Comparison of ENCODE assay signal across 8 mouse cellular contexts in genomic region chr7:80680218-80680847, GRCm38 (mm10). TPM values are rescaled to one million over a fixed set of nuclear protein-coding genes. Genes with fewer than 3 reads are reported as not detected.
DNase-seq lines count a peak whose midpoint lies in the region; ATAC-seq and TF ChIP-seq lines count a peak whose summit lies in the region.

No protein-coding gene starts in this region.

- peak overlapping the region; percentile 2 for H3K9ac ChIP-seq in heart, embryonic 14.5 days (ENCODE audit: low read length)

- peak overlapping the region; percentile 34 for H3K4me2 ChIP-seq in heart, embryonic 14.5 days (ENCODE audit: low read length)

- H3K9me3 ChIP-seq in heart, embryonic 14.5 days (ENCODE audit: control insufficient read depth, low read length): no peaks in the 10 kb centered on the region
- peaks cover 3% of the 10 kb centered on the region; the same call in 1 of the 2 replicates for H3K9me3 ChIP-seq in G1E (replicated peaks)

- no peak for TF ChIP-seq POLR2A in cerebellum, adult 2 months (IDR thresholded peaks at IDR 0.05; ENCODE audit: borderline replicate concordance, insufficient read depth, low read length)

- no peak for DNase-seq in heart, postnatal 4 days
- no peak for DNase-seq in G1E (ENCODE audit: low spot score)
- DNase-seq in naive thymus-derived CD4-positive, alpha-beta T cell, adult 2 months (ENCODE audit: low read depth): peak; percentile 81
- DNase-seq in left cerebral cortex, adult 8-10 months (ENCODE audit: low spot score in 2 of 2): no peak
- DNase-seq in frontal cortex, adult 2 months (ENCODE audit: extremely low spot score in 1 of 2, low spot score in 1 of 2): no peak
- DNase-seq in cerebellum, adult 2 months: no peak

- TF ChIP-seq CTCF in G1E (IDR thresholded peaks at IDR 0.05; ENCODE audit: low read depth, low read length): no peak
- no peak for TF ChIP-seq CTCF in cerebellum, adult 2 months (IDR thresholded peaks at IDR 0.05; ENCODE audit: borderline replicate concordance, insufficient read depth, low read depth, low read length)

- ATAC-seq in heart, embryonic 14.5 days (ENCODE audit: insufficient number of reproducible peaks, insufficient read depth, low FRiP score, low read depth): peak; percentile 58; the same call in 1 of the 2 replicates
- peak; percentile 40; the same call in 1 of the 2 replicates for ATAC-seq in G1E (ENCODE audit: extremely low read depth, insufficient number of reproducible peaks, low FRiP score, poor library complexity, severe bottlenecking)
- peak; percentile 51 to 76 for ATAC-seq in hematopoietic stem cell, adult 5-6 weeks (replicated peaks in 1 of 2; ENCODE audit: insufficient read depth in 1 of 2, low FRiP score in 2 of 2, low TSS enrichment in 1 of 2, low read depth in 1 of 2, poor library complexity in 2 of 2, severe bottlenecking in 2 of 2)

- H3K36me3 ChIP-seq in heart, embryonic 14.5 days (ENCODE audit: control insufficient read depth, insufficient read depth, low read length): peaks cover 14% of the 10 kb centered on the region; the same call in 1 of the 2 replicates
- peaks cover 36% of the 10 kb centered on the region for H3K36me3 ChIP-seq in G1E (replicated peaks)

- H3K4me1 ChIP-seq in heart, embryonic 14.5 days (ENCODE audit: control insufficient read depth in 2 of 2, insufficient read depth in 2 of 2, low read length in 2 of 2): peaks cover 11 to 24% of the 10 kb centered on the region in 2 experiments
- H3K4me1 ChIP-seq in G1E (ENCODE audit: insufficient read depth, low read depth, low read length): peaks cover 62% of the 10 kb centered on the region
- H3K4me1 ChIP-seq in cerebellum, adult 2 months (ENCODE audit: control insufficient read depth, insufficient read depth, low read length): peaks cover 26% of the 10 kb centered on the region

- peak overlapping the region; percentile 11 to 25; a peak in 3 of 4 replicates for H3K27ac ChIP-seq in heart, embryonic 14.5 days (replicated peaks in 1 of 2; ENCODE audit: control insufficient read depth in 1 of 2, insufficient read depth in 1 of 2, low read depth in 2 of 2, low read length in 2 of 2)
- no peak overlapping the region for H3K27ac ChIP-seq in cerebellum, adult 2 months (ENCODE audit: insufficient read depth, low read length)

- no peak overlapping the region for H3K4me3 ChIP-seq in heart, embryonic 14.5 days (ENCODE audit: control insufficient read depth in 1 of 2, insufficient read depth in 1 of 2, low read depth in 1 of 2, low read length in 2 of 2)
- H3K4me3 ChIP-seq in G1E (ENCODE audit: low read depth, low read length): peak overlapping the region; percentile 3; the same call in 1 of the 2 replicates
- no peak overlapping the region for H3K4me3 ChIP-seq in cerebellum, adult 2 months (replicated peaks; ENCODE audit: insufficient read depth, low read depth, low read length)

- WGBS in heart, embryonic 14.5 days: 20% methylated on average over 12 of the region's 12 CpGs
- 29% methylated on average over 12 of the region's 12 CpGs for WGBS in cerebellum, adult 2 months

- no peaks in the 10 kb centered on the region for H3K27me3 ChIP-seq in heart, embryonic 14.5 days (ENCODE audit: control insufficient read depth, insufficient read depth, low read length)
- H3K27me3 ChIP-seq in G1E (ENCODE audit: insufficient read depth, low read length): no peaks in the 10 kb centered on the region
- H3K27me3 ChIP-seq in cerebellum, adult 2 months (ENCODE audit: control insufficient read depth, insufficient read depth, low read length): no peaks in the 10 kb centered on the region

RNA-seq across cellular contexts. Expression of gene Crtc3, which starts 8.3 kb away (rescaled TPM):
- 16.2 and 18.5 TPM in 2 replicates for polyA plus RNA-seq in heart, embryonic 14.5 days (2014; fragmentation: Nextera tagmentation; extraction: Ambion mirVana)
- total RNA-seq in heart, postnatal 4 days (2021): 10 to 100 TPM; 19.5 to 20.3 TPM
- total RNA-seq in G1E (2014; fragmentation: Nextera tagmentation) (71.9 and 98.5 TPM in 2 replicates), G1E (2017) (12.3 and 13.6 TPM in 2 replicates)
- 25.6 and 34.4 TPM in 2 replicates for polyA plus RNA-seq in G1E (2012)
- 10.6 and 15.1 TPM in 2 replicates for total RNA-seq in hematopoietic stem cell, adult 5-6 weeks (2017)
- 10 to 100 TPM; 14.8 to 15.7 (median 15.5) TPM for total RNA-seq in left cerebral cortex, adult 8-10 months (2022)
- 15.9 and 16.8 TPM in 2 replicates for polyA plus RNA-seq in frontal cortex, adult 2 months (2012; rRNA removed)
- polyA plus RNA-seq in cerebellum, adult 2 months (2012; rRNA removed): 21.7 and 24.8 TPM in 2 replicates
